Mouse (Mus musculus) liver, embryonic 16.5 days (tissue): ENCODE results near the gene Synpo2l. TPM values are rescaled to one million over a fixed set of nuclear protein-coding genes. Genes with fewer than 3 reads are reported as not detected.

ENCODE experiments used
- ATAC-seq: fragments of 200-750 bp; cut with Nextera tagmentation; 2 replicates; pipeline ENCODE4 v1.8.0; 2017; ENCODE audit warnings: low read depth, mild to moderate bottlenecking, moderate number of reproducible peaks, moderate library complexity
- H3K27ac ChIP-seq: fragments of 300-500 bp; sonication (generic); 2 replicates; pipeline ENCODE4 v1.5.1; 2014; ENCODE audit warnings: mild to moderate bottlenecking, low read length
- H3K27me3 ChIP-seq: fragments of 300-500 bp; sonication (generic); 2 replicates; pipeline ENCODE4 v1.6.1; 2014; ENCODE audit warnings: low read depth, low read length, mixed read lengths; ENCODE audit not compliant: control insufficient read depth, insufficient read depth
- H3K36me3 ChIP-seq: fragments of 300-500 bp; sonication (generic); 2 replicates; pipeline ENCODE4 v1.6.1; 2014; ENCODE audit warnings: mild to moderate bottlenecking; ENCODE audit not compliant: control insufficient read depth, insufficient read depth
- H3K4me1 ChIP-seq: fragments of 300-500 bp; sonication (generic); 2 replicates; pipeline ENCODE4 v1.6.1; 2014; ENCODE audit warnings: low read depth, low read length, mixed read lengths; ENCODE audit not compliant: control insufficient read depth
- H3K4me2 ChIP-seq: fragments of 300-500 bp; sonication (generic); 2 replicates; pipeline ENCODE4 v1.6.1; 2014; ENCODE audit warnings: low read depth, low read length, mixed read lengths
- H3K4me3 ChIP-seq: fragments of 300-500 bp; sonication (generic); 2 replicates; pipeline ENCODE4 v1.5.1; 2014; ENCODE audit warnings: low read depth, mild to moderate bottlenecking, low read length
- H3K9ac ChIP-seq: fragments of 300-500 bp; sonication (generic); 2 replicates; pipeline ENCODE4 v1.6.1; 2014; ENCODE audit warnings: low read depth, low read length
- H3K9me3 ChIP-seq: fragments of 300-500 bp; sonication (generic); replicated peaks from 2 replicates; pipeline ENCODE4 v1.6.1; 2016; ENCODE audit warnings: low read length; ENCODE audit not compliant: control insufficient read depth
- WGBS: fragments of 180-500 bp; shearing (Covaris S2); extraction: QIAGEN DNeasy Blood & Tissue Kit; methylation state at CpG from one replicate; pipeline ENCODE4 v1.1.7; 2014; ENCODE audit not compliant: insufficient replicate concordance; 5-methylcytosine and 5-hydroxymethylcytosine counted together
- polyA plus RNA-seq: library from polyadenylated mRNA; unstranded; fragments of >200 nt; fragmentation: Nextera tagmentation; extraction: Ambion mirVana; gene quantifications from 2 replicates; pipeline ENCODE4 v1.2.1, GENCODE M21; 2015

The Synpo2l gene
- polyA plus RNA-seq, 1 experiment from 2014 or later, result 1.1 TPM

- H3K9ac ChIP-seq, result no peak overlapping the region
- H3K4me2 ChIP-seq, result no peak overlapping the region
- no peaks in the 10 kb centered on the region for H3K9me3 ChIP-seq
- H3K27me3 ChIP-seq, result no peaks in the 10 kb centered on the region
- no peaks in the 10 kb centered on the region for H3K36me3 ChIP-seq
- 52% methylated on average over 2 of the region's 2 CpGs for WGBS
- peaks cover 3% of the 10 kb centered on the region for H3K4me1 ChIP-seq
- no peak for ATAC-seq
- no peak overlapping the region for H3K27ac ChIP-seq
- no peak overlapping the region for H3K4me3 ChIP-seq
These were observed 45.7 kb downstream of the Synpo2l start for GRCm38 (mm10) chr14:20622412-20622811.

GRCm38 (mm10) chr14:20621903-20622302 lies 46.3 kb downstream of the Synpo2l start:
- no peak overlapping the region for H3K4me3 ChIP-seq
- no peak overlapping the region for H3K4me2 ChIP-seq
- H3K9ac ChIP-seq, result no peak overlapping the region
- H3K9me3 ChIP-seq, result no peaks in the 10 kb centered on the region
- no peaks in the 10 kb centered on the region for H3K36me3 ChIP-seq
- no peaks in the 10 kb centered on the region for H3K27me3 ChIP-seq
- no peak overlapping the region for H3K27ac ChIP-seq
- 73% methylated on average over 2 of the region's 2 CpGs for WGBS
- H3K4me1 ChIP-seq, result peaks cover 3% of the 10 kb centered on the region
- ATAC-seq, result no peak

GRCm38 (mm10) chr14:20619131-20619530 lies 49.0 kb downstream of the Synpo2l start:
- Histone ChIP-seq H3K4me3 (no peak overlapping the region), H3K4me1 (peaks cover 15% of the 10 kb centered on the region), H3K27ac (no peak overlapping the region), H3K4me2 (no peak overlapping the region), H3K36me3 (no peaks in the 10 kb centered on the region), H3K9ac (no peak overlapping the region), H3K9me3 (no peaks in the 10 kb centered on the region), H3K27me3 (no peaks in the 10 kb centered on the region)
- ATAC-seq, result no peak

GRCm38 (mm10) chr14:20618211-20618610 lies 49.9 kb downstream of the Synpo2l start:
- ATAC-seq, result no peak
- no peaks in the 10 kb centered on the region for H3K27me3 ChIP-seq
- no peaks in the 10 kb centered on the region for H3K36me3 ChIP-seq
- 20% methylated on average over 5 of the region's 5 CpGs for WGBS
- no peaks in the 10 kb centered on the region for H3K9me3 ChIP-seq
- no peak overlapping the region for H3K9ac ChIP-seq
- no peak overlapping the region for H3K4me2 ChIP-seq
- no peak overlapping the region for H3K4me3 ChIP-seq
- H3K27ac ChIP-seq, result no peak overlapping the region
- peaks cover 15% of the 10 kb centered on the region for H3K4me1 ChIP-seq

- no peak for ATAC-seq
- H3K4me1 ChIP-seq, result peaks cover 12% of the 10 kb centered on the region
- WGBS, result 42% methylated on average over 2 of the region's 2 CpGs
These were observed 51.7 kb downstream of the Synpo2l start for GRCm38 (mm10) chr14:20616421-20616820.

GRCm38 (mm10) chr14:20615075-20615474 lies 53.1 kb downstream of the Synpo2l start:
- Histone ChIP-seq H3K27ac (no peak overlapping the region), H3K27me3 (no peaks in the 10 kb centered on the region), H3K9me3 (no peaks in the 10 kb centered on the region), H3K4me2 (no peak overlapping the region), H3K9ac (no peak overlapping the region), H3K4me3 (no peak overlapping the region), H3K36me3 (no peaks in the 10 kb centered on the region), H3K4me1 (peaks cover 12% of the 10 kb centered on the region)
- 93% methylated on average over 2 of the region's 2 CpGs for WGBS
- no peak for ATAC-seq

More at GRCm38 (mm10) chr14:20616421-20616820, 51.7 kb downstream of the Synpo2l start:
- Histone ChIP-seq H3K36me3 (no peaks in the 10 kb centered on the region), H3K4me3 (no peak overlapping the region), H3K9me3 (no peaks in the 10 kb centered on the region), H3K27ac (no peak overlapping the region), H3K4me2 (no peak overlapping the region), H3K9ac (no peak overlapping the region), H3K27me3 (no peaks in the 10 kb centered on the region)

- no peak overlapping the region for H3K9ac ChIP-seq
- ATAC-seq, result no peak
- no peak overlapping the region for H3K4me3 ChIP-seq
- H3K4me2 ChIP-seq, result no peak overlapping the region
- H3K36me3 ChIP-seq, result no peaks in the 10 kb centered on the region
- H3K9me3 ChIP-seq, result no peaks in the 10 kb centered on the region
- 77% methylated on average over 1 of the region's 1 CpGs for WGBS
- H3K27me3 ChIP-seq, result no peaks in the 10 kb centered on the region
- peaks cover 12% of the 10 kb centered on the region for H3K4me1 ChIP-seq
- H3K27ac ChIP-seq, result no peak overlapping the region
These were observed 55.3 kb downstream of the Synpo2l start for GRCm38 (mm10) chr14:20612820-20613219.

- no peak overlapping the region for H3K27ac ChIP-seq
- H3K36me3 ChIP-seq, result no peaks in the 10 kb centered on the region
- no peak overlapping the region for H3K4me3 ChIP-seq
- H3K9me3 ChIP-seq, result no peaks in the 10 kb centered on the region
- H3K4me2 ChIP-seq, result no peak overlapping the region
- WGBS, result 73% methylated on average over 4 of the region's 4 CpGs
- peaks cover 5% of the 10 kb centered on the region for H3K4me1 ChIP-seq
- no peak overlapping the region for H3K9ac ChIP-seq
- ATAC-seq, result no peak
- no peaks in the 10 kb centered on the region for H3K27me3 ChIP-seq
These were observed 58.0 kb downstream of the Synpo2l start for GRCm38 (mm10) chr14:20610146-20610545.

GRCm38 (mm10) chr14:20609519-20609918 lies 58.6 kb downstream of the Synpo2l start:
- ATAC-seq, result no peak
- Histone ChIP-seq H3K36me3 (no peaks in the 10 kb centered on the region), H3K27me3 (no peaks in the 10 kb centered on the region), H3K4me2 (no peak overlapping the region), H3K27ac (no peak overlapping the region), H3K4me3 (no peak overlapping the region), H3K9me3 (no peaks in the 10 kb centered on the region), H3K4me1 (peaks cover under 1% of the 10 kb centered on the region; the same call in 1 of the 2 replicates), H3K9ac (no peak overlapping the region)
- WGBS, result 62% methylated on average over 3 of the region's 3 CpGs
